Mouse (Mus musculus) limb, embryonic 12.5 days (tissue): ENCODE measurements at regions not wholly inside any gene's neighbourhood (a gene's known extent, or its start where the extent isn't known, plus 50 kb on each side); places are given as distances from the start of the nearest gene placed in this dataset.
"Not testable (repeated sequence)": the region's sequence is repeated elsewhere in the genome, so short reads cannot be mapped to it uniquely, and the experiment has no call there.

Experiments used
- ATAC-seq: fragments of 200-750 bp; cut with Nextera tagmentation; 2 replicates; pipeline ENCODE4 v1.8.0; 2017; ENCODE audit warnings: low read depth, moderate TSS enrichment; ENCODE audit not compliant: insufficient number of reproducible peaks, insufficient read depth, low FRiP score, low TSS enrichment
- H3K27ac ChIP-seq: fragments of 300-500 bp; sonication (generic); 2 replicates; pipeline ENCODE4 v1.5.1; 2016; ENCODE audit warnings: mild to moderate bottlenecking, moderate library complexity
- H3K27me3 ChIP-seq: fragments of 300-500 bp; sonication (generic); 2 replicates; pipeline ENCODE4 v1.6.1; 2016; ENCODE audit warnings: mild to moderate bottlenecking, moderate library complexity
- H3K36me3 ChIP-seq: fragments of 300-500 bp; sonication (generic); 2 replicates; pipeline ENCODE4 v1.6.1; 2016; ENCODE audit warnings: mild to moderate bottlenecking, moderate library complexity
- H3K4me1 ChIP-seq: fragments of 300-500 bp; sonication (generic); replicated peaks from 2 replicates; pipeline ENCODE4 v1.6.1; 2016
- H3K4me2 ChIP-seq: fragments of 300-500 bp; sonication (generic); 2 replicates; pipeline ENCODE4 v1.6.1; 2016; ENCODE audit warnings: mild to moderate bottlenecking, moderate library complexity
- H3K4me3 ChIP-seq: fragments of 300-500 bp; sonication (generic); replicated peaks from 2 replicates; pipeline ENCODE4 v1.5.1; 2016; ENCODE audit warnings: mild to moderate bottlenecking
- H3K9ac ChIP-seq: fragments of 300-500 bp; sonication (generic); replicated peaks from 2 replicates; pipeline ENCODE4 v1.6.1; 2016; ENCODE audit warnings: mild to moderate bottlenecking, moderate library complexity
- H3K9me3 ChIP-seq: fragments of 300-500 bp; sonication (generic); 2 replicates; pipeline ENCODE4 v1.6.1; 2016; ENCODE audit warnings: mild to moderate bottlenecking, moderate library complexity
- whole genome bisulfite sequencing: fragments of 180-500 bp; shearing (Covaris S2); methylation state at CpG from one replicate; pipeline ENCODE4 v1.1.7; 2016; 5-methylcytosine and 5-hydroxymethylcytosine counted together

DNA sequence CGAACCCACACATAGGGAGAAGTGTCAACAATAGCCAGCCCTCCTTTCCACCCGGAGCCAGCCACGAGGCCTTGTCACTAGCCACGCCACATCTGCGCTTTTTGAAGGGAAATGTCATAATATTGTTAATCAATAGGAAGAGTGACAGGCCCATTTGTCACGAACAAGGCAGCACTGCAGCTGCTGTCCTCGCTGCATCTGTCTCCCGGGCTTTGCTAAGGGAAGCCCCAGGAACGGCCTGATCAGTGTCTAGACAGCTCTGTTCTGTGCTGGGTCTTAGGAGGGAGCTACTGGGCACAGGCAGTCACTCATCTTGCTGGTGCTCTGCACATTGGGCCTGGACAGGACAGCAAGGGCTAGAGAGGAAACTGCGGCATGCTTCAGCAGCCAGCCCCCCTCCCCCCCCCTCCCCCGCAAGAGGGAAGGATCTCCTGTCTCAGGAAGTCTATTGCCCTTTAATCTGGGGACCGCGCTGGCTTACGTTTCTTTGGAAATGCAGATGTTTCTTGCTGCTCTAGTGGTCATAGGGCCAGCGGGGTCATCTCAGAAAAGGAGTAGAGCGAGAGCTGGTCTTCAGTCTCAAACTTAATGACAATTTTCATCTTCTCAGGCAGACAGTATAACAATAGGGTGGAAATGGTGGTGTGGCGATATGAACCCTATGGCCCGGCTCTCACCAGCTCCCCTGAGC lies 169.1 kb upstream of the Npvf start:
- no peak overlapping the region for H3K4me2 ChIP-seq
- H3K36me3 ChIP-seq = no peaks in the 10 kb centered on the region
- H3K4me1 ChIP-seq = peaks cover 52% of the 10 kb centered on the region
- WGBS = 17% methylated on average over 18 of the region's 18 CpGs
- H3K9ac ChIP-seq = no peak overlapping the region; the same call in 1 of the 2 replicates
- no peak overlapping the region for H3K4me3 ChIP-seq
- H3K27me3 ChIP-seq = peaks cover 18% of the 10 kb centered on the region
- no peaks in the 10 kb centered on the region for H3K9me3 ChIP-seq
- ATAC-seq = peak; percentile 46; the same call in 1 of the 2 replicates
- H3K27ac ChIP-seq = peak overlapping the region; percentile 76

DNA sequence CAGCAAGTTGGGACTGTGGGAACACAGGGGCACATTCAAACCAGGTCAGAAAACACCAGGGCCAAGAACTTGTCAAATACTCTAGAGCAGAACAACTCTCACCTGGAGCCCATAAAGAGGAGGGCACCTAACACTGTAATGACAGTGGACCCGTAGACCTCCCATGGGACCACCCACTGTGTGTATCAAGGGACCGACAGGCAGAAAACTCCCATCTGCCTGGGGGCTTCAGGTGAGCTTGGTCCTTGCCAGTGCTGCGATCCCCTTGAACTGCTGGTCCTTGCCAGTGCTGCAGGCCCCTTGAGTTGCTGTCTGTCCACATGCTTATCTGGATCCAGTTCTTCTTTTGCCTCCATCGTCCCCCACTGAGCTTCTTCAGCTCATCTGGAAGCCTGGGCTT lies 170.2 kb upstream of the Npvf start:
- Histone ChIP-seq H3K4me1 (peaks cover 41% of the 10 kb centered on the region), H3K9me3 (no peaks in the 10 kb centered on the region), H3K27ac (no peak overlapping the region), H3K27me3 (peaks cover 15% of the 10 kb centered on the region), H3K9ac (no peak overlapping the region), H3K4me2 (no peak overlapping the region), H3K4me3 (no peak overlapping the region), H3K36me3 (no peaks in the 10 kb centered on the region)
- ATAC-seq = no peak
- 59% methylated on average over 4 of the region's 4 CpGs for WGBS

DNA sequence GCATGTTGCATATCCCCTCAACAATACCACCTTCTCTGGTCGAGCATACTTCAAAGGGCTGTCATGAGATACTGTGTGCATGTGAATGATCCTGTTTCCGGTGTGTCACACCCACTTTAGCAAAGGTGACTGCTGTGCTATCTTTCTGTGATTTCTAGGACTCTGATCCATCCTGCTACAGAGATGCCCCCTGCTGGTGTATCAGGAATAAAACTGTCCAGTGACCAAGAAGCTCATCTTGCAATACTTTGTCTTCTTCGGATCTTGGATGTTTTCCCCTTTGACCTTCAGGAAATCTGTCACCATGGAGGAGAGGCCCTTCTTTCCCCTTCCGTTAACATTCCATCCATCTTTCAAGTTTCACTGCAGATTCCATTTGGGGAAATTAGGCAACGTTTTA lies 177.5 kb upstream of the Npvf start:
- H3K4me2 ChIP-seq = no peak overlapping the region
- H3K4me1 ChIP-seq = no peaks in the 10 kb centered on the region
- WGBS = 57% methylated on average over 5 of the region's 5 CpGs
- no peak overlapping the region for H3K4me3 ChIP-seq
- ATAC-seq = no peak
- no peak overlapping the region for H3K27ac ChIP-seq
- H3K36me3 ChIP-seq = no peaks in the 10 kb centered on the region
- H3K27me3 ChIP-seq = no peaks in the 10 kb centered on the region
- H3K9ac ChIP-seq = no peak overlapping the region
- no peaks in the 10 kb centered on the region for H3K9me3 ChIP-seq

DNA sequence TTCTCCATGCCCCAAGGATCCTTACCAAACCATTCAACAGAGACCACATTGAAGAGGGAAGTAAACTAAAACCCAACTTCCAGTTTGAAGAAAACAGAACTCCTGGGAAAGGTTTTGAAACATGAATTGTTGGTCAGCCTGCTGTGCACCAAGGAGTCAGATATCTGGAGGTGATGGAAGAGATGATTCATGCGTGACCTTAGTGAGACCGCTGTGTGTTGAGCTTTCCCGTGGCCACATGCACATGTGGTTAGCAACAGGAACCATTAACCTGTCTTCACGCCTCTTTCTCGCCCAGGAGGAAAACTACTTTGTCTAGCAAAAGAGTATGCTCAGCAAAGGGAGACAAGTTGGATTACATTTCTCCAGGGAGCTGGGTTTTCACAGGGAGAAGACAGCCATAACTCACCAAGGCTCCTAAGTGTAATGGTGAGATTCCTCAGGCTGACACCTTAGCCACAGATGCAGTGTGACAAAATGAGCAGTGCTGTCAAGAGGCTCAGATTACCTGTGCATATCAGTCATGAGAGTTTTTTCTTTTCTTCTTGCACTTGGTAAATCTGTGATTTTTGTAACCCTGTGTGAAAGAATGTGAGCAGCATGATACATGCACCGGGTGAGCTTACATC lies 181.9 kb upstream of the Npvf start:
- H3K9ac ChIP-seq = no peak overlapping the region
- H3K4me1 ChIP-seq = no peaks in the 10 kb centered on the region
- H3K36me3 ChIP-seq = no peaks in the 10 kb centered on the region
- H3K4me2 ChIP-seq = no peak overlapping the region
- H3K4me3 ChIP-seq = no peak overlapping the region
- 60% methylated on average over 6 of the region's 6 CpGs for WGBS
- no peaks in the 10 kb centered on the region for H3K27me3 ChIP-seq
- no peak overlapping the region for H3K27ac ChIP-seq
- H3K9me3 ChIP-seq = no peaks in the 10 kb centered on the region
- ATAC-seq = no peak

DNA sequence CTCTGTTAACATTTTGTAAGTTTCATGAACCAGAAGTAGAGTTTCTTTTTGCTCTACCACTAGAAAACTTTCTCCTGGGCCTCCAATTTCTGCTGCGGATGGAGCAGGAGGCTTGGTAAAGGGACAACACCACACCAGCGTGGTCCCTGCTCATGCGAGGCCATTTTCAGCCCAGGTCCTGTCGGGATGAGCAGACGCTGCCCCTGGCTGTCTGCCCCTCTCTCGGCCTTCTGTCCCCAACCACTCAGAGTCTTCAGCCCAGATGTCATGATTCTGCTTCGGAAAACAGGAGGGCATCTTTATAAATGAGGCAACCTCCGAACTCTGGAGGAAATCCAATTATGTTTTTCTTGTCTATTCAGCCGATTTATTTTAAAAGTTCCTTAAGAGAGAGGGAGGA lies 186.6 kb upstream of the Npvf start:
- H3K4me2 ChIP-seq = no peak overlapping the region
- 72% methylated on average over 9 of the region's 9 CpGs for WGBS
- no peaks in the 10 kb centered on the region for H3K36me3 ChIP-seq
- no peaks in the 10 kb centered on the region for H3K9me3 ChIP-seq
- ATAC-seq = no peak
- no peak overlapping the region for H3K4me3 ChIP-seq
- H3K9ac ChIP-seq = no peak overlapping the region
- H3K27me3 ChIP-seq = 0 out of 2 replicates have a peak, but pooled peaks cover 4% of the 10 kb centered on the region
- no peak overlapping the region for H3K27ac ChIP-seq
- H3K4me1 ChIP-seq = no peaks in the 10 kb centered on the region

DNA sequence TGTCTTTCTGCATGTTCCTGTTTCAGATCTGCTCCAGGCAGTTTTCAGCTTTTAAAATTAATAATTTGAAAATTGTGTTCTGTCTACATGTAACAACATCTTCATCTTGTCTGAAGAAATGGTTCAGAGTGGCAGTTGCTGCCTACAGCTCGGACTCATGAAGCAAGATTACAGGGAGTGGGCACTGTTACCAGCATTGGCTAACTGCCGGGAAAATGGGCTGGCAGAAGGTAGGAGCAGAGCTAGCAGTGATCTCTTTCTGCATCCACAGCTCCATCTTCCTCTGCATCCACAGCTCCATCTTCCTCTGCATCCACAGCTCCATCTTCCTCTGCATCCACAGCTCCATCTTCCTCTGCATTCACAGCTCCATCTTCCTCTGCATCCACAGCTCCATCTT lies 191.0 kb upstream of the Npvf start:
- H3K27me3 ChIP-seq, H3K4me3 ChIP-seq, ATAC-seq, H3K27ac ChIP-seq, H3K9me3 ChIP-seq, H3K9ac ChIP-seq, H3K36me3 ChIP-seq, H3K4me1 ChIP-seq, H3K4me2 ChIP-seq: not testable (repeated sequence)
- WGBS = 86% methylated on average over 2 of the region's 2 CpGs

DNA sequence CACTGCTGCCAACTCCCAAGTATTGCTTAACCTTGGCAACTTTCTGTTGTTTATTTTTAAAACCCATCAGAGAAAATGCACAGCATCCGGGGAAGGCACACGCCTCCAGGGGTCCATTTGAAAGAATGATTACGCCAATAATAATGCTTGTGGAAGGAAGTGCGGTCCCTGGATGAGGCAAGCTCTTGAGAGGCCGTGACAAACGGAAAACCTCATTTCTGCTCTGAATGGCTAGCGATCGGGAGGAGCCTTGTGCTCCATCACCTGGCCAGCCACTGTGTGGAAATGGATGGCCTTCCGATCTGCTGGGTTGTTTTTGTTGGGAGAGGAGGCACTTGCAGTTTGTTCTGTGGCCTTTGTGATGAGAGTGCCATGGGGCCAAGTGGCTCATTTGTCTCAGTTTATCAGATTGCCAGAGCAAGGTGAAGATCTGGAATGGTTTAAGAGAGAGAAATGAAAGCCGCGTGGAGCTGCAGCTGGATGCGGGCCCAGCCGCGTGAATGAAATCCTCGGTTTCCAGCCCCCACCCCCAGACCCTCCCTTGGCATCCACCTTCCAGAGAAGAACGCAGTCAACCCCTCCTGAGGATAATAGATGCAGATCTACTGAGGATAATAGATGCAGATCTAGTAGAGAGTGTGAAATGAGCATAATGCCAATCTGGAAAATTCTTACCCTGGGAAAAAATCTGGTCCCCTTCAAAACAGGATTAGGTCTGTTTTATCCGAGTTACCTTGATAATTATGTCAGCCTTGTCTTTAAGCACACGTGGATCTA lies 192.7 kb upstream of the Npvf start:
- no peaks in the 10 kb centered on the region for H3K9me3 ChIP-seq
- H3K4me1 ChIP-seq = peaks cover 5% of the 10 kb centered on the region; the same call in 1 of the 2 replicates
- no peak overlapping the region for H3K4me2 ChIP-seq
- no peak overlapping the region for H3K9ac ChIP-seq
- 64% methylated on average over 18 of the region's 18 CpGs for WGBS
- ATAC-seq = no peak
- H3K4me3 ChIP-seq = no peak overlapping the region
- H3K36me3 ChIP-seq = no peaks in the 10 kb centered on the region
- no peak overlapping the region for H3K27ac ChIP-seq
- no peaks in the 10 kb centered on the region for H3K27me3 ChIP-seq

DNA sequence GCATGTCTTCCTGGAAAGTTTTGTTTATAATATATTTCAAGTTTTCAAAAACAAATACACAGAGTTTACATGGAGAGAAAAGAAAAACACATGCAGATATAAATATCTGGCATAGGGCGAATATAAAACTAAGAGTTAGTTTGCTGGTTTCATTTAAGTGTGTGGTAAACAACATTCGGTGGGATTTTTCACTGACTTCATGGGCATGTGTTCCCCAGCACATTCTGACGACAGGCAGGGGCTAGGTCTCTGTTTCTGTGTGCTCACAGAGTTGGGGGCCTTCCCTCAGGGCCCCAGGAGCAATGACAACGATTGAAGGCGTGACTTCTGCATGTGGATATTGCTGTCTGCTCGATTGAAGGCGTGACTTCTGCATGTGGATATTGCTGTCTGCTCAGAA lies 193.3 kb upstream of the Npvf start:
- ATAC-seq = no peak
- Histone ChIP-seq H3K4me2 (no peak overlapping the region), H3K4me3 (no peak overlapping the region), H3K27ac (no peak overlapping the region), H3K4me1 (peaks cover 5% of the 10 kb centered on the region; the same call in 1 of the 2 replicates), H3K9ac (no peak overlapping the region), H3K27me3 (no peaks in the 10 kb centered on the region), H3K9me3 (no peaks in the 10 kb centered on the region), H3K36me3 (no peaks in the 10 kb centered on the region)
- 86% methylated on average over 7 of the region's 7 CpGs for WGBS

DNA sequence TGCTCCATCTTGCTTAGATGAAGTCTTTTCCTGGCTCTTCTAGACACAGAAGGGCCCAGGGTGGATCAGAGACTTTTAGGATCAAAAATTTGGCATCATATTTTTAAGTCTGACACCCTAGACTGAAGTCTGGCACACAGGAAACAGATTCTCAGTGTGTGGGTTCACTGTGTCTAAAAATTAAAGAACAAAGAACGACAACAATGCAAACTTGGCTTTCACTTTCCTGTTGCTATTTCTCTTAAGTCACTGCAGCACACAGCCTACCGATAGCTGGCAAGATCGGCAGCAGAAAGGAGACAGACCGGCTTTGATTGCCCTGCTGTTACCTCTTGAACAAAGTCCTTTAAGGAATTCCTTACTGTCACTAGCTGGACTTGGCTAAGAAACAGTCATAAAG lies 204.9 kb upstream of the Npvf start:
- no peaks in the 10 kb centered on the region for H3K36me3 ChIP-seq
- no peak overlapping the region for H3K4me3 ChIP-seq
- no peaks in the 10 kb centered on the region for H3K4me1 ChIP-seq
- H3K9me3 ChIP-seq = no peaks in the 10 kb centered on the region
- no peak overlapping the region for H3K4me2 ChIP-seq
- no peak overlapping the region for H3K9ac ChIP-seq
- no peak for ATAC-seq
- H3K27ac ChIP-seq = no peak overlapping the region
- 84% methylated on average over 4 of the region's 4 CpGs for WGBS
- no peaks in the 10 kb centered on the region for H3K27me3 ChIP-seq

DNA sequence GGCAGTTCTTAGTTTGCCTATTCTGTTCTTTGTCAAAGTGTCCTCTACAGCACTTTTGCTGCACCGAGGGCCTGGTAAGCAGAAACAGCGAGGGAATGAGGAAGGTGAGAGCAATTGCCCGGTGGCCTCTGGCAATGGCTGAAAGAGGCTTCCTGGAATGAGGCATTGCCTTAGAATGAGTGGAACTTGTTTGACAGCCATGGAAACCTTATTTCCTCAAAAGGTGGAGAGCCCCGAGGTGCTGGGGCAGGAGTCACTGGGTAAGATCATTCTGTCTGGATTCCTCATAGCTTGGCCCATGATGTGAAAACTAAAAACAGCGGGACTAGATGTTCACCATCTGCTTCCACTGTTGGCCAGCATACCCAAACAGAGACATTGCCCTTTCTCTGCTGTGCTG lies 223.8 kb upstream of the Npvf start:
- no peaks in the 10 kb centered on the region; the same call in 1 of the 2 replicates for H3K27me3 ChIP-seq
- WGBS = 64% methylated on average over 5 of the region's 5 CpGs
- peaks cover 18% of the 10 kb centered on the region for H3K4me1 ChIP-seq
- H3K4me2 ChIP-seq = no peak overlapping the region
- H3K27ac ChIP-seq = no peak overlapping the region
- H3K9me3 ChIP-seq = no peaks in the 10 kb centered on the region
- H3K4me3 ChIP-seq = no peak overlapping the region
- H3K36me3 ChIP-seq = no peaks in the 10 kb centered on the region
- H3K9ac ChIP-seq = no peak overlapping the region
- ATAC-seq = no peak

DNA sequence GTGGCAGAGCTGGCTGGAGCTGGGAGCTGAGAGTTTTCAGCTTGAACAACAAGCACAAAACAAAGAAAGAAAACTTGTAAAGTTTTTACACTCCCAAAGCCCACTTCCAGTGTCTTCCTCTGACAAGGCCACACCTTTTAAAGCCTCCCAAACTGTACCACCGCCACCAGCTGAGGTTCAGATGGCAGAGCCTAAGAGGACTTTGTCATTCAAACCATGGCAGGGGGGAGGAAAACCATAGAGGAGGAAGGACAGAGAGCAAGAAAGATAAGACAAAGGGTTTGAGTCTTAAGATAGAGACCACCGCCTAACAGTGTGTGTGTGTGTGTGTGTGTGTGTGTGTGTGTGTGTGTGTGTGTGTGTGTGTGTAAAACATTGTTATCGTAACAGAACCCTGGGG lies 228.1 kb upstream of the Npvf start:
- Histone ChIP-seq H3K27ac (no peak overlapping the region), H3K9ac (no peak overlapping the region), H3K9me3 (no peaks in the 10 kb centered on the region), H3K4me3 (no peak overlapping the region), H3K27me3 (no peaks in the 10 kb centered on the region; the same call in 1 of the 2 replicates), H3K4me2 (no peak overlapping the region), H3K4me1 (peaks cover 25% of the 10 kb centered on the region), H3K36me3 (no peaks in the 10 kb centered on the region)
- ATAC-seq = no peak
- 70% methylated on average over 3 of the region's 3 CpGs for WGBS
